ENCODE assay signal across 8 mouse cellular contexts in genomic region chr13:97205052-97205701, GRCm38 (mm10). TPM values are rescaled to one million over a fixed set of nuclear protein-coding genes. Genes with fewer than 3 reads are reported as not detected.
DNase-seq lines count a peak whose midpoint lies in the region; ATAC-seq and TF ChIP-seq lines count a peak whose summit lies in the region.

No protein-coding gene starts in this region.

- ATAC-seq in embryonic facial prominence, embryonic 15.5 days (ENCODE audit: insufficient number of reproducible peaks, low FRiP score, low TSS enrichment, low read depth) = peak; percentile 82
- ATAC-seq in limb, embryonic 14.5 days (ENCODE audit: low FRiP score, low read depth) = peak; percentile 84
- peak; percentile 77 for ATAC-seq in midbrain, postnatal 0 days (ENCODE audit: low FRiP score)

- peak overlapping the region; percentile 56 for H3K4me2 ChIP-seq in embryonic facial prominence, embryonic 15.5 days (replicated peaks)
- H3K4me2 ChIP-seq in limb, embryonic 14.5 days (replicated peaks; ENCODE audit: low read depth, low read length, severe bottlenecking) = peak overlapping the region; percentile 55
- H3K4me2 ChIP-seq in midbrain, postnatal 0 days (ENCODE audit: low read depth, low read length, poor library complexity, severe bottlenecking) = peak overlapping the region; percentile 51

- peak overlapping the region; percentile 54; the same call in 1 of the 2 replicates for H3K27ac ChIP-seq in bone marrow, adult 2 months (ENCODE audit: control insufficient read depth, insufficient read depth, low read depth, low read length, poor library complexity)
- peak overlapping the region; percentile 82 for H3K27ac ChIP-seq in embryonic facial prominence, embryonic 15.5 days (replicated peaks)
- peak overlapping the region; percentile 48 for H3K27ac ChIP-seq in limb, embryonic 14.5 days (replicated peaks; ENCODE audit: low read depth, low read length)
- no peak overlapping the region for H3K27ac ChIP-seq in midbrain, postnatal 0 days (ENCODE audit: low read depth, low read length)

- H3K4me3 ChIP-seq in bone marrow, adult 2 months (replicated peaks; ENCODE audit: control insufficient read depth, low read depth, low read length) = peak overlapping the region; percentile 56
- H3K4me3 ChIP-seq in embryonic facial prominence, embryonic 15.5 days (replicated peaks) = peak overlapping the region; percentile 43
- peak overlapping the region; percentile 30 for H3K4me3 ChIP-seq in limb, embryonic 14.5 days (replicated peaks; ENCODE audit: low read length)
- H3K4me3 ChIP-seq in midbrain, postnatal 0 days (ENCODE audit: low read depth, low read length) = peak overlapping the region; percentile 25; the same call in 1 of the 2 replicates

- no peaks in the 10 kb centered on the region for H3K27me3 ChIP-seq in embryonic facial prominence, embryonic 15.5 days
- H3K27me3 ChIP-seq in limb, embryonic 14.5 days (ENCODE audit: control insufficient read depth, insufficient read depth, low read length) = no peaks in the 10 kb centered on the region
- H3K27me3 ChIP-seq in midbrain, postnatal 0 days (ENCODE audit: insufficient read depth, low read length) = no peaks in the 10 kb centered on the region

- no peaks in the 10 kb centered on the region for H3K9me3 ChIP-seq in embryonic facial prominence, embryonic 15.5 days (replicated peaks)
- no peaks in the 10 kb centered on the region for H3K9me3 ChIP-seq in limb, embryonic 14.5 days (ENCODE audit: control insufficient read depth, low read length)
- no peaks in the 10 kb centered on the region for H3K9me3 ChIP-seq in midbrain, postnatal 0 days (ENCODE audit: low read length)

- no peak for TF ChIP-seq POLR2A in bone marrow, adult 2 months (IDR thresholded peaks at IDR 0.05; ENCODE audit: borderline replicate concordance, control insufficient read depth, low read depth, low read length)
- TF ChIP-seq POLR2A in limb, embryonic 14.5 days (IDR thresholded peaks at IDR 0.05; ENCODE audit: borderline replicate concordance, extremely low read depth, insufficient read depth, insufficient read length) = no peak

- 7% methylated on average over 18 of the region's 18 CpGs for WGBS in bone marrow, adult 2 months
- 7% methylated on average over 18 of the region's 18 CpGs for WGBS in embryonic facial prominence, embryonic 15.5 days
- WGBS in limb, embryonic 14.5 days = 6% methylated on average over 18 of the region's 18 CpGs
- WGBS in midbrain, postnatal 0 days = 13% methylated on average over 18 of the region's 18 CpGs

- peak; percentile 91 for DNase-seq in 416B (ENCODE audit: low read depth)
- peak; percentile 91 for DNase-seq in heart, adult 8-10 months (ENCODE audit: low spot score)
- peak; percentile 95 for DNase-seq in kidney, adult 9 months
- peak; percentile 88 for DNase-seq in limb, embryonic 14.5 days (ENCODE audit: low spot score)
- peak; percentile 86 for DNase-seq in midbrain, postnatal 0 days (ENCODE audit: low spot score)
- DNase-seq in spleen, postnatal 14 days (ENCODE audit: low spot score in 2 of 2) = peak; percentile 59 to 68

- H3K36me3 ChIP-seq in embryonic facial prominence, embryonic 15.5 days = no peaks in the 10 kb centered on the region
- no peaks in the 10 kb centered on the region for H3K36me3 ChIP-seq in limb, embryonic 14.5 days (ENCODE audit: control insufficient read depth, insufficient read depth, low read length)
- H3K36me3 ChIP-seq in midbrain, postnatal 0 days (ENCODE audit: insufficient read depth, low read length) = no peaks in the 10 kb centered on the region

- TF ChIP-seq CTCF in bone marrow, adult 2 months (IDR thresholded peaks at IDR 0.05; ENCODE audit: control insufficient read depth, insufficient read depth, low read length) = 0 out of 2 replicates have a peak, but pooled peaks have one; percentile 18
- TF ChIP-seq CTCF in midbrain, postnatal 0 days (IDR thresholded peaks at IDR 0.05) = peak; percentile 82

- 0 out of 2 replicates have a peak overlapping the region, but pooled peaks have one; percentile 16 for H3K9ac ChIP-seq in embryonic facial prominence, embryonic 15.5 days
- H3K9ac ChIP-seq in limb, embryonic 14.5 days (ENCODE audit: low read depth, low read length, severe bottlenecking) = no peak overlapping the region
- no peak overlapping the region for H3K9ac ChIP-seq in midbrain, postnatal 0 days (replicated peaks; ENCODE audit: low read length, poor library complexity, severe bottlenecking)

- H3K4me1 ChIP-seq in bone marrow, adult 2 months (ENCODE audit: control insufficient read depth, insufficient read depth, low read length) = peaks cover 1% of the 10 kb centered on the region
- peaks cover 6% of the 10 kb centered on the region; the same call in 1 of the 2 replicates for H3K4me1 ChIP-seq in embryonic facial prominence, embryonic 15.5 days
- H3K4me1 ChIP-seq in limb, embryonic 14.5 days (ENCODE audit: control insufficient read depth, insufficient read depth, low read length) = 0 out of 2 replicates have a peak, but pooled peaks cover 3% of the 10 kb centered on the region
- H3K4me1 ChIP-seq in midbrain, postnatal 0 days (ENCODE audit: insufficient read depth, low read length) = no peaks in the 10 kb centered on the region

RNA-seq across cellular contexts. Expression of gene Hexb, which starts 7.0 kb away (rescaled TPM):
- polyA plus RNA-seq in bone marrow, adult 2 months (2011; ENCODE audit: insufficient read depth, insufficient read length, low replicate concordance, missing spikeins) = 16.7 and 35.7 TPM in 2 replicates
- polyA plus RNA-seq in embryonic facial prominence, embryonic 15.5 days (2015; fragmentation: Nextera tagmentation; extraction: Ambion mirVana) = 46.0 and 49.6 TPM in 2 replicates
- total RNA-seq in heart, adult 8-10 months (2022) = 10 to 100 TPM; 20.9 to 25.2 (median 22.4) TPM
- 46.3 and 50.7 TPM in 2 replicates for polyA plus RNA-seq in limb, embryonic 14.5 days (2012; rRNA removed)
- 60.1 and 60.5 TPM in 2 replicates for polyA plus RNA-seq in limb, embryonic 14.5 days (2014; fragmentation: Nextera tagmentation; extraction: Ambion mirVana)
- 55.1 and 70.5 TPM in 2 replicates for total RNA-seq in midbrain, postnatal 0 days (2014; rRNA removed)
- 57.7 and 59.7 TPM in 2 replicates for polyA plus RNA-seq in midbrain, postnatal 0 days (2015; fragmentation: Nextera tagmentation; extraction: Ambion mirVana)

RNA-seq across cellular contexts. Expression of gene Enc1, which starts 35.7 kb away (rescaled TPM):
- polyA plus RNA-seq in bone marrow, adult 2 months (2011; ENCODE audit: insufficient read depth, insufficient read length, low replicate concordance, missing spikeins) = 0.54 and 6.5 TPM in 2 replicates
- 10.1 and 10.6 TPM in 2 replicates for polyA plus RNA-seq in embryonic facial prominence, embryonic 15.5 days (2015; fragmentation: Nextera tagmentation; extraction: Ambion mirVana)
- 1 to 10 TPM; 3.6 to 7.0 (median 4.7) TPM for total RNA-seq in heart, adult 8-10 months (2022)
- 33.5 and 40.7 TPM in 2 replicates for polyA plus RNA-seq in limb, embryonic 14.5 days (2012; rRNA removed)
- 8.9 and 12.1 TPM in 2 replicates for polyA plus RNA-seq in limb, embryonic 14.5 days (2014; fragmentation: Nextera tagmentation; extraction: Ambion mirVana)
- total RNA-seq in midbrain, postnatal 0 days (2014; rRNA removed) = 326 and 348 TPM in 2 replicates
- 54.0 and 54.2 TPM in 2 replicates for polyA plus RNA-seq in midbrain, postnatal 0 days (2015; fragmentation: Nextera tagmentation; extraction: Ambion mirVana)
